Mouse (Mus musculus) spleen, postnatal 14 days (tissue): ENCODE results near the gene Zfp688.
"Not testable (repeated sequence)": the region's sequence is repeated elsewhere in the genome, so short reads cannot be mapped to it uniquely, and the experiment has no call there.

Experiments
- DNase-seq, 2 experiments: peaks; one replicate each; pipeline ENCODE4 v3.0.0; 2021 to 2022; ENCODE audit warnings: low spot score in 2 of 2

Gene Zfp688

DNA sequence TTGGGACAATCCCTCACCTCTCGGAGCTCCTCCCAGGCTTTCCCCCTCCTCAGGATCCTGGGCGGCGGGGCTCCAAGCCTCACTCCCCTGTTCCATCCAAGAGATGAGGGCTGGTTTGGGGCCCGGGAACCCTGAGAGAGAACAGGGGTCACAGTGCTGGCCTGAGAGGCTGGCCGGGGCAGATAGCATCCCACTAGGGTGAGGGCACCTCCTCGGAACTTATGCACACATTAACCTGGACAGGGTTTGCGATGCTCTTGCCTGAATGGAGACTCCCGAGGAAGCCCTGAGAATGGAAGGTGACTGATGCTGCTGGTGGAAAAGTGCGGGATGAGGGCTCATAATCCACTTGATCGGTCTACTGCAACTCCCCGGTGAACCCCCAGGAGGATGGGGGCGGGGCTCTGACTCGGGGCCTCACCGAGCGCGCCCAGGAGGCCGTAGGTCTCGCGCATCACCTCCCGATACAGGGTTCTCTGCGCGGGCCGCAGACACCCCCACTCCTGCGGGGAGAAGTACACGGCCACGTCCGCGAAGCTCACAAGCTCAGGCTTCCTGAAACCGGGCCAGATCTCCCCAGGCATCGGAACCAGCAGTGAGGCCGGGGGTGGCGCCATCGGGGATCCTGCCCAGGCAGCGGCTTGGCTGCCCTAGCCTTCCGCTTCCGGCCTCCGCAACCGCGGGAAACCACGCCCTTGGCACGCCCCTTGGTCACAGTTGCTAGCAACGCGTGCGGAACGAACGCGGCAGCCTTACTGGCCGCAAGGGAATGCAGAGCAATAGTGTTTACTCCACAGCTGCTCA is at the start of gene Zfp688:
Gene Zfp688 (minus strand): TSS at position 681 of the 804 bp plus-strand sequence.
- peak; percentile 94 to 97 for DNase-seq

DNA sequence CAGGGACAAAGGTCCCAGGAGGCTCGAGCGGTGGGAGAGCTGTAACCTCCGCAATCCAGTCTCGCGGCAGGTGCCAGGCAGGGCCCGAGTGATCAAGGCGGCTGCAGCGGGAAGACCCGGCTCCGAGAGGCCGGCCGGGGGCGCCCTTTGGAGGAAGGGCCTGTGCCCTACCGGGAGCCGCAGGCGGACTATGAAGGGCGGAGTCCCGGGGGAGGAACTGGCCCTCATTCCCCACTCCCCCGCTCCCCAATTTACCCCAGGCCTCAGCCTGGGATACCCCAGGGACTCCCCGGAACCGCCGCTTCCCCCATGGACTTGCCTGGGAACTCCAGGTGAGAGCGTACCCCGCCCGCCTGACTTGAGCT is 49.8 kb upstream of the Zfp688 start:
- DNase-seq = peak in 1 of 2 experiments; percentile 47

DNA sequence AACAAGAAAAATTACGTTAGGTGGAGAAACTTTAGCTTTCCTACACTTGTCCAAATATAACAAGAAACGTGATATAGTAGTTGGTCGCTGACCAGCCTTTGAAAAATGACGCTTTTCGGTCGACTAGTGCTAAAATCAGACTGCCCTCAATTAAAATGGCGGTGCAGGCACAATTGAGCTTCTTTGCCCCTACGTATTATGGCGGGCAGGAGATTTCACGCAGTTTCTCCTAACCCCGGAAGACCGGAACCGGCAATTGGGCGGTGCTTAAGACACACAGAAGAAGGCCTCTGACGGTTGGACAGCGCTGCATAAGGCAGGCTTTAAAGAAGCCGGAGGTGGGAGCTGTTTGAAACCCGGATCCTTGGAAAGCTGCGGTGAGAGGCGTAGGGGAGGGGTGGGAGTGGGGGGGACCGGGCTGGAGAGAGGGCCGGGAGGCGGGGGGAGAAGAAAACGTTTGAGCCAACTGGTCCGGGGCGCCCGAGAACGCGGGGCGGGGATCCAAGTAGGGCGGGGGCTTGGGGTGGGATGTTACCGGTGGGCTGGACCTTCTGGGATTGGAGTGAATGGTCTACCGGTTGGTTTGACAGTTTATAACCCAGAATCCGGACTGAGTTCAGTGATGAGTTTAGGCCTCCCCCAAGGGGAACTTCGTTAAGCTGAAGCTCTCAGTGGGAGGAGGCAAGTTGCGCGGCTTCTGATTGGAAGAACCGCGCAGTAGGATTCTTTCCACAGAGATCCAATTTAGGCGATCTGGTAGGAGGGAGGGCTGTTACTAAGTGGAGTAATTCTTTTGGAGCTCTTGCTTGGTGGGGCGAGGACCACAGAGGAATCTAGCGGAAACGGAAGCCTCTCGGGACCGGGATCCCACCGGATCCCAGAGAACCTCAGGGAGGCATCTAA is 49.1 kb upstream of the Zfp688 start:
- peak; percentile 72 to 80 for DNase-seq

DNA sequence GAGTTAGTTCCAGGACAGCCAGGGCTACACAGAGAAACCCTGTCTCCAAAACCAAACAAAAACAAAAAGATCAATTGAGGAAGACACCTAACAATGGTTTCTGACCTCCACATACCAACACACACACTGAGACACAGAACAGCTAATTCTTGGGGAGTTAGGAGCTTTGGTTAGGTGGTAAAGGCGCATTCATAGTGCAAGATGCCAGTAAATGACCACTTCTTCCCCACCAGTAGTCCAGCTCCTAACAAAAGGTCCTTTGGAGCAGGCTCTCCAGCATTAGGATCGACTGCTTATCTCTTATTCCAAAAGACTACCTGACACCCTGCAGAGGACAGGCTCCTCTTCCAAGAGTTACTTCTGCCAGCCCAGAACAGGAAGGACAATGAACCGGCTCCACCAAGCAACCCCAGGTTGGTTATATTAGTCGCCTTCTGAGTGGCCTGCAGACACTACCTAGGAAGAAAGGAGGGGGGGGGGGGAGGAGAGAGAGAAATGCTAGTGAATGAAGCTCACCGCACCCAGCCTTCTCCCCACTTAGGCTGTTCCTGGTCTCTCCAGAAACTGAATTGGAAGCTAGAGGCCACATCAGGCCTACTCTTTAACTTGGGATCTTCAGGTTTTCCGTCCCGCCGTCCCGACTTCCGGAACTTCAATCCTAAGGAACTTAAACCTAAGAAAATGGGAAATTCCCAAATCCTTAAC is 48.3 kb upstream of the Zfp688 start:
- no peak for DNase-seq

DNA sequence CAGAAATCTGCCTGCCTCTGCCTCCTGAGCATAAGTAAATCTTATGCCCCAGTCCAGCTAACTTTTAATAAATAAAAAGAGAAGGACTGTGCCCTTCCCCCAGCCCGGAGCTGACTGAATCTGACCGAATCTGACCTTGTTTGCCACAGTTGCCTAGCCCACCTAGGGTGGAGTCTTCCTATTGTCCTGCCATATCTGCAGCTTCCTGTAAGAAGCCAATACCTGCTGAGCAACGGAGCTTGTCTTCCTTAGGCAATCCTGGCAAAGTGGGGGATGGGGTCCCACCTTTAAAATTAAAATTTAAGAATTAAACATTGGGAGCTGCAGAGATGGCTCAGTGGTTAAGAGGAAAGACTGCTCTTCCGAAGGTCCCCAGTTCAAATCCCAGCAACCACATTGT is 44.7 kb upstream of the Zfp688 start:
- DNase-seq = no peak

DNA sequence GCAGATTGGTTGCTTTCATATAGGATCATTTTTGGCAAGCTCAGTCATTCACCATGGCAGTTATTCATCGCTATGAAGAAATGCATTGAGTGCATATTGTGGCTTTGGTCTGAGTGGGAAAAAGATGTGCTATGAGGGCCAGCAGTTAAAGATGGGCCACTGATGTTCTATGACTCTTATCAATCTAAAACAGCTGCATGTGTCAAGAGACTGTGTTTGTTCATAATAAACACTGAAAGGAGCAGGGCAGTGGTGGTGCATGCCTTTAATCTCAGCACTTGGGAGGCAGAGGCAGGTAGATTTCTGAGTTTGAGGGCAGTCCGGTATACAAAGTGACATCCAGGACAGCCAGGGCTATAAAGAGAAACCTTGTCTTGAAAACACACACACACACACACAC is 43.8 kb upstream of the Zfp688 start:
- not testable (repeated sequence) for DNase-seq

DNA sequence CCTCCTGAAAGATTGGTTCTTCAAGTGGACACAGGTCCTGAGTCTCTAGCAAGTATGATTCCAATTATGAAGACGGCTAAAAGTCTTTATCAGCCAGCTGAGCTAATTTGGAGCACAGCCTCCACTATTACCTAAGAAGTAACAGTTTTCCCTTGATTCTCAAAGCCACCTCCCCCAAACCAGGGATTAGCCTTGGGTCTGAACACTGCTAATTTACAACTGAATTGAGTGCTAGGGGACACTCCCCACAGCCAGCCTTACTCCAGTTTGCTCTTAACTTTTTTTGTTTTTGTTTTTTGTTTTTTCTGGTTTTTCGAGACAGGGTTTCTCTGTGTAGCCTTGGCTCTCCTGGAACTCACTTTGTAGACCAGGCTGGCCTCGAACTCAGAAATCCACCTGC is 43.3 kb upstream of the Zfp688 start:
- DNase-seq = no peak

DNA sequence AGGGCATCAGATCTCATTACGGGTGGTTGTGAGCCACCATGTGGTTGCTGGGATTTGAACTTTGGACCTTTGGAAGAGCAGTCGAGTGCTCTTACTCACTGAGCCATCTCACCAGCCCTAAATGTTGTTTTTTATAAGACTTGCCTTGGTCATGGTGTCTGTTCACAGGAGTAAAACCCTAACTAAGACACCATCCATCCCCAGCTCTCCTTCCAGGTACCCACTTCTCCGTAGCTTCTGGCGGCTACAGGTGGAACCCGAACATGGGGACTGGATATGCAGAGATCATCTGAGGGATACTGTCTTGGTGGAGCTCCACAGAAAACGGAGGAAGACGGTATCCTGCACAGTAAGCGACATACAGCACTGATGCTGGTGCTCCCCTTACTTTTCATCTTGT is 37.4 kb upstream of the Zfp688 start, which contains the start of gene Prr14:
Gene Prr14 (plus strand): TSS at position 301 of the 400 bp plus-strand sequence.
- not testable (repeated sequence) for DNase-seq

DNA sequence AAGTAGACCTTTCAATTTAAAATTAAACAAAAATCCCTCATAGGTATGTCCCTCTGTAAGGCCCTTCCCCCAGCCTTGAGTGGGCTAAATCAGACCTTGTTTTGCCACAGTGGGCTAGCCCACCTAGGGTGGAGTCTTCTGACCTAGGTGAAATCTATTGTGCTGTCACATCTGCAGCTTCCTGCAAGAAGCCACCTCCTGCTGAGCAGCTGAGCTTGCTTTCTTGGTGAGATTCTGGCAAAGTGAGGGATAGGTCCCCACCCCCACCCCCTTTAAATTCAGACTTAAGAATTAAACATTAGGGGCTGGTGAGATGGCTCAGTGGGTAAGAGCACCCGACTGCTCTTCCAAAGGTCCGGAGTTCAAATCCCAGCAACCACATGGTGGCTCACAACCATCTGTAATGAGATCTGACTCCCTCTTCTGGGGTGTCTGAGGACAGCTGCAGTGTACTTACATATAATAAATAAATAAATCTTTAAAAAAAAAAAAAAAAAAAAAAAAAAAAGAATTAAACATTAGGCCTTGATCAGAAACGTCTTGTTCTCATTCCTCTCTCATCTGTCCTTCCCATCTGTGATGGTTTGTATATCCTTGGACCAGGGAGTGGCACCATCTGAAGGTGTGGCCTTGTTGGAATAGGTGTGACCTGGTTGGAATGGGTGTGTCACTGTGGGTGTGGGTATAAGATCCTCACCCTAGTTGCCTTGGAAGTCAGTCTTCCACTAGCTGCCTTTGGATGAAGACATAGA is 36.7 kb upstream of the Zfp688 start:
- DNase-seq = not testable (repeated sequence)

DNA sequence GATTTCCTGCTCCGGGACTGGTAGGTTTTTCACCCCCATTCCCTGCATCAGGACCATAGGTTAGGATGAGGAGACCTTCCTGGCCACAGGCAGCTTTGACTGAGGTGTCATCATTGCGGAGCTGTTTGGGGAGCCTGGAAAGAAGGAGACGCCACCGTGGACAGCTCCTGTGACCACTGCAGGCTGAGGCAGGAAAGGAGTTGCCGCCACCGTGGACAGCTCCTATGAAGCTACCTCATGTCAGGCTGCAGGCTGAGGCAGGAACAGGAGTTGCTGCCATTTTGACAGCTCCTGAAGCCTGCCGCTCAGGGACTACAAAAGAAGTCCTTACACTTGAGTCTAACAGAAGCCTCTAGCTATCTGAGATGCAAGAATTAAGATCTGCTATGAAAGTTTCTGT is 33.0 kb upstream of the Zfp688 start:
- DNase-seq = no peak

DNA sequence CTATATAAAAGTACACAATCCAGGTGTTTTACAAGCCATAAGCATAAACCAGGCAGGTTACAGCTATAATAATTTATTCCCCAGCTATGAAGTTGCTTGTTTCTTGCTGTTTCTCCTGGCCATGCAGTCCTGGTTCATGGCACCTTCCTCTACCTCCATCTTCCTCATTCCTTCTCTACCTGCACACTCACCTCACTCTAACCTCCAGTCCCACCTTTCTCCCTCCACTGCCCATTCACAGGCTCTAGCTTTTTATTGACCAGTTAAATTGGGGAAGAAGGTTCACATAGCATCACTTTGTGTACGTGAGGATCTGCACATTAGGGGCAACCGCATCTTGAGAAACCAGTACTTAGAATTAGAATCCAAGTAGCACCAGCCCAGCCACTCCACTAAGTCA is 31.2 kb upstream of the Zfp688 start:
- no peak for DNase-seq

DNA sequence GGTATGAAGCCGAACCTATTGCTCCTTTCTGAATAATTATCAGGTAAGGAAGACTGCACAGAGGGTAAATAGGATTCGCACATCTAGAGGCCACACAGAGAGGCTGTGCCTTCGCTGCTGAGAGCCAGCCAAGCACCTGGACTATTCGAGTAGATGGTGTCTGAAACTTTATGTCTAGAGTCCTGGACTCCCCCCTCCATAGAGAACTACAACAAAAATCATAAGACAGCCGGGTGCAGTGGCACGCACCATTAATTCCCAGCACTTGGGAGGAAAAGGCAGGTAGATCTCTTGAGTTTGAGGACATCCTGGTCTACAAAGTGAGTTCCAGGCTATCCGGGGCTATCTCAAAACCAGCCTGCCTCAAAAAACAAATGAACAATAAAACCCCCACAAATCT is 28.1 kb upstream of the Zfp688 start:
- no peak for DNase-seq

DNA sequence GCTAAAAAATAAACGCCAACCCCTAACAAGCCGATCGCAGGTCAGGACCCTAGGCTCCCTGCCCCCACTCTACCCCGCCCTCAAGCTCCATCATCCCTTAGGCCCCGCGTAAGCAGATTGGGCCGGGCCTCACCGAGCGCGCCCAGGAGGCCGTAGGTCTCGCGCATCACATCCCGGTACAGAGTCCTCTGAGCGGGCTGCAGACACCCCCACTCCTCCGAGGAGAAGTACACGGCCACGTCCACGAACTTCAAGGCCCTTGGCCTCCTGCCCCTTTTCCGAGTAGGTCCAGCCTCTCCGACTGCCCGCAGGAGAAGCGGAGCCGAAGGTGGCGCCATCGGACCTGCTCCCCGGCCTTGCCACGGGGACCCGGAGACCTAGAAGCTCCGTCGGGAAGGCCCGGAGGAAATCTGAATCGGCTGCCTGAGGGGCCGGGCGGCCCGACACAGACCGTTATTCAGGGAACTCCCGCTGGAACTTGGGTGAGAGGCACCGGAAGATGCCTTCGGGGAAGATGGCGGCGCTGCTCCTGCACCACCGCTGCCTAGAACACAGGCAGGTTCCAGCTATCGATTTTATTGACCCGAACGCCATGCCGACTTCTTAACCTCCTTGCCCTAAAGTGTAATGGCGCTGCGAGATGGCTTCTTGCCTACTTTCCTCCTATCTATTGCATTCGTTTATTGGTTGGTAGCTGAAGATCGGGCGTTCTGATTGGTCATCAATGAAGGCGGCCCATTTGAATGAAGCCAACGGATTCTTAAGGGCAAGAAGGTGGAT is 26.8 kb upstream of the Zfp688 start, which contains the start of gene Zfp689:
Gene Zfp689 (minus strand): TSS at position 638 of the 780 bp plus-strand sequence.
- DNase-seq = peak; percentile 76 to 89

DNA sequence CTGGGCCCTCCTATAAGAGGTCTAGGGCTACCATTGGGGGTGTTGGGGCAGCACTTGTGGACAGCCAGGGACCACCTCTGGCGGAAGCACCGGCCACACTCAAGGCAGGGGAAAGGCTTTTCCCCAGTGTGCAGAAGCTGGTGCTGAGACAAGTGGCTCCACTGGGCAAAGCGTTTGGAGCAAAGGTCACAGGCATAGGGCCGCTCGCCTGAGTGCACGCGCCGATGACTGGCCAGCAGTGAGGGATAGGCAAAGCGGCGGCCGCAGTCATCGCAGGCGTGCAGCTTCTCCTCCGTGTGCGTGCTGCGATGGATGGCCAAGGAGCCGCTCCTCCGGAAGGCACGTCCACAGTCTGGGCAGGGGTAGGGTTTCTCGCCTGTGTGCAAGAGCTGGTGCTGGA is 22.1 kb upstream of the Zfp688 start:
- DNase-seq = no peak

DNA sequence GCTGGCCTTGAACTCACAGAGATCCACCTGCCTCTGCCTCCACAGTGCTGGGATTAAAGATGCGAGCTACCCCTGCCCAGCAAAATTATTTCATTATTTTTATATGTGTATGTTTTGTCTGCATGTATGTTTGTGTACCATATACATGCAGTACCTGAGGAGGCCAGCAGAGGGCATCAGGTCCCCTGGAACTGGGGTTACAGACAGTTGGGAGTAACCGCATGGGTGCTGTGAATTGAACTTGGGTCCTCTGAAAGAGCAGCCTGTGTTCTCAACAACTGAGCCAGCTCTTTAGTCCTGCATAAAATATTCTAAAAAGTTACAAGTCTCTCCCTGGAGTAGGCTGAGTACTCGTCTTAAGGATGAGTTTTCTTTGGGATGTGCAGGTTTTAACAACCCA is 15.9 kb upstream of the Zfp688 start:
- DNase-seq = peak in 1 of 2 experiments; percentile 33

DNA sequence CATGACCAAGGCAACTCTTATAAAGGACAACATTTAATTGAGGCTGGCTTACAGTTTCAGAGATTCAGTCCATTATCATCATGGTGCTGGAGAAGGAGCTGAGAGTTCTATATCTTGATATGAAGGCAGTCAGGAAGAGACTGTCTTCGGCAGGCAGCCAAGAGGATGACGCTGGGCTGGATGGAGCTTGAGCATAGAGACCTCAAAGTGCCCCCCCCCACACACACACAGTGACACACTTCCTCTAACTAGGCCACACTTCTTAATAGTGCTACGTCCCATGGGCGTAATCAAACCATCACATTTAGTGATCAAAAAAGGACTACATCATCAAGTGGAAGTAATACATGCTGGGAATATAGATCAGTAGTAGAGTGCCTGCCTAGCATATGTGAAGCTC is 13.3 kb upstream of the Zfp688 start:
- no peak for DNase-seq

DNA sequence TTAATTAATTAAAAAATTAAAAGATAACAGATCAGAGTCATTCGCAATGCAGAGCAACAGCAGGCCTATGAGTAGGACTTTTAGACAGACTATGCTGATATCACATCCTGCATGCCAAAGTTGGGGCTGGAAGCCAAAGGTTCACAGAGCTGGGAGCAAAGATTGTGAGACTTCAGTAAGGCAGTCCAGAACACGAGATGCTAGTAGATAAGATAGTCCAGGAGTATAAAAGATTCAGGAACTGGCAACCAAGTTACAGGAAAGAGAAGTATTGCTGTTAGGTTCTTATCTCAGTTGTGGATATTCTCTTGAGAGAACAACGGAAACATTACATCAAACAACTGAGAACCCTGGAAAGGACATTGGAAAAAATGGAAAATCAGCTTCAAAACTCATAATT is 4.5 kb upstream of the Zfp688 start:
- no peak for DNase-seq

DNA sequence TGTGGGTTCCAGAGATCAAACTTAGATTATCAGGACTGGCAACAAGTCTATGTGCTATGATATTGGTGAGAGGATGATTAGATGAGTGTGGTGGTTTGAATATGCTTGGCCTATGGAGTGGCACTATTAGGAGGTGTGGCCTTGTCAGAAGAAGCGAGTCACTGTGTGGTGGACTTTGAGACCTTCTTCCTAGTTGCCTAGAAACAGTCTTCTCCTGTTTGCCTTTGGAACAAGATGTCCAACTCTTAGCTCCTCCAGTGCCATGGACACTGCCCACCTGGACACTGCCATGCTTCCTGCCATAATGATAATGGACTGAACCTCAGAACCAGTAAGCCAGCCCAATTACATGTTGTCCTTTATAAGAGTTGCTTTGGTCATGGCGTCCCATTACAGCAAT is 4.0 kb upstream of the Zfp688 start:
- no peak for DNase-seq

DNA sequence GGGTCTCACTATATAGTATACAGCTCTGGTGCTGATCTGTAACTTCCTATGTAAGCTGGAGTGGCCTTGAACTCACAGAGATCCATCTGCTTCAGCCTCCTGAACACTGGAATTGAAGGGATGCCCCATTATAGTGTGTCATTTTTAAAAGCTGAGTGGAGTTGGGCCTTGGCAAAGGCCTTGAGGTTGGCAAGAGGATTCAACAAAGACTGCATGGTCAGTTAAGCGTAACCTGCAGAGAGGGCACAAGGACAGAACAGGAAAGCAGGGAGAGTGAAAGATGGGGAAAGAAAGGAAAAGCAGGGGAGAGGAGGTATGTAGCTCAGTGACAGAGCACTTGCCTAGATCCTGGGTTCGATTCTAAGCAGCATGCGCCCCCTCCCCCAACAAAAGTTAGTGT is 3.4 kb upstream of the Zfp688 start:
- no peak for DNase-seq

DNA sequence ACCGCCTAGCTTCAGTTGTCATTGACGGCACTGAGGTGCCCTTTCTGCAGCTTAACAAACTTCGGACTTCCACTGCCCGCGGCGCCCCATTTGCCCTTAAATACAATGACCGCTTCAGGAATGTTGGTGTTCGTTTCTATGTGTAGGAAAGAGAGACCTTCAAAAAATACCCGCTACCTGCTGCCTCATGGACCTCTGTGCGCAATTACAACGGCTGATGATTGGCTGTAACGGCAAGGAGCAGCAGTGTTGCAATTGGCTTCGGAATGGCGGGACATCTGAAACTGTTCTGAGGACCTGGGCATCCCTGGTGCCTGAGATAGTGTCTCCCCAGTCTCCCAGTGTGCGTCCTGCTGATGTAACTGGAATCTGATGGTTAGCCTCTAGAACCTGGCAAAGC is 379 bp upstream of the Zfp688 start:
- peak in 1 of 2 experiments; percentile 17 for DNase-seq

DNA sequence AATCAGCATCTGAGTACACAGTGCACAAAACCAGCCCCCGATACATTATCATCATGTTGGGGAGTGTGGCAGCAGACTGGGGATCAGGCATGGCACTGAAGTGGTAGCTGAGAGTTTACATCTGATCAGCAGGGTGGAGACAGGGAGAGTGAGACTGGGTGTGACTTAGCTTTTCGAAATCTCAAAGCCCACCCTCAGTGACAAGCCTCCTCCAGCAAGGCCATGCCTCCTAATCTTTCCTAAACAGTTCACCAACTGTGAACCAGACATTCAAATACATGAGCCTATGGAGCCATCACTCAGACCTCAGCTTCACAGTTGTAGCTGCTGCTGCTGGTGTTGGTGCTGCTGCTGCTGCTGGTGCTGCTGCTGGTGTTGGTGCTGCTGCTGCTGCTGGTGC is 10.4 kb downstream of the Zfp688 start:
- DNase-seq = no peak
